Mouse (Mus musculus): ENCODE measurements around the gene Rrp1.
"Not testable (repeated sequence)": the region's sequence is repeated elsewhere in the genome, so short reads cannot be mapped to it uniquely, and the experiment has no call there.

The Rrp1 gene

GRCm38 (mm10) chr10:78425181-78426041 lies 12.6 kb upstream of the Rrp1 start, which contains the start of gene Cstb:
TSS of gene Cstb (plus strand) at chr10:78425669.
- peak; percentile 92 for DNase-seq (ENCODE audit: low read depth)

DNA sequence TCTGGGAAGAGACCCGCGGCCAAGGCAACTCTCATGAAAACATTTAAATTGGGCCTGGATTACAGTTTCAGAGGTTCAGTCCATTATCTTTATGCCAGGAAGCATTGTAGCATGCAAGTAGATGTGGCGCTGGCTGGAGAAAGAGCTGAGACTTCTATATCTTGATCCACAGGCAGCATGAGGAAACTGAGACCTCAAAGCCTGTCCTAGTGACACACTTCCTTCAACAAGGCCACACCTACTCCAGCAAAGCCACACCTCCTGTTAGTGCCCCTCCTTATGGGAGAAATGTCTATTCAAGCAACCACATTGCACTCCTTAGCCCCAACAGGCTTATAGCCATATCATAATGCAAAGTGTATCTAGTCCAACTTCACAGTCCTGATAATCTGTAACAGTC lies 9.8 kb upstream of the Rrp1 start:
- DNase-seq (ENCODE audit: low read depth), result peak; percentile 33

- no peak for DNase-seq (ENCODE audit: low read depth)
Measured at GRCm38 (mm10) chr10:78420929-78421328, 8.1 kb upstream of the Rrp1 start.

DNA sequence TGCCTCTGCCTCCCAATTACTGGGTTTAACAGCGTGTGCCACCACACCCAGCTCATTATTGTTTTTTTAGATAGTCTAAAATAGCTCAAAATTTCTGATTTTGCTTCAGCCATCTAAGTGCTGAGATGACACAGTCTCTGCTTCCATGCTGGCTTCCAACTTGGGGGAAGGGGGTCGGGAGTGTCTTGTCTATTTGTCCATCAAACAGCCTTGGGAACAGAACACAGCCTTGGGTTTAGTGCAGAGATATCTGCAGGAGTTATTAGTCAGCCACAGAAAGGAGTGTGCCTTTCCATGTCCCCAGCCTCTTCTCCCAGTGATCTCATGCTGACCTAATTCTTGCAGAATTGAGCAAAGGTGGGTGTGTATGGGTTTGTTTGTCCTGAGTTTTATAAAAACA lies 5.9 kb upstream of the Rrp1 start:
- DNase-seq (ENCODE audit: low read depth), result no peak

DNA sequence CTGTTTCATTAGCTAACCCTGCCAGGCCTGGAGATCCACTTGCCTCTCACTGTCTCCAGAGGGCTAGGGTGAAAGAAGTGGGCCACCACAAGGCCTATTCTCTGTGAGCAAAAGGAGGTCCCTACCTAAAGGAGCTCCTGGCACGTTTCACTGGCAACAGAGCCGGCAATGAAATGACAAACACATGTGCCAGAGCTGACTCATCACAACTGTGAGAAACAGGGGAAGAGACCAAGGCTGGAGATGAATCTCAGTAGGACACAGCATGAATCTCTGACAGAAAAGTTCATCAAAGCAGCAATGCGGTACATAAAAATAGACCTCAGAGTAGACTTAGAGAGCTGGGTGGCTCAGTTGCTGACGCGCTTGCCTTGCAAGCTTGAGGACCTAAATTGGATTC lies 5.0 kb upstream of the Rrp1 start:
- no peak for DNase-seq (ENCODE audit: low read depth)

DNA sequence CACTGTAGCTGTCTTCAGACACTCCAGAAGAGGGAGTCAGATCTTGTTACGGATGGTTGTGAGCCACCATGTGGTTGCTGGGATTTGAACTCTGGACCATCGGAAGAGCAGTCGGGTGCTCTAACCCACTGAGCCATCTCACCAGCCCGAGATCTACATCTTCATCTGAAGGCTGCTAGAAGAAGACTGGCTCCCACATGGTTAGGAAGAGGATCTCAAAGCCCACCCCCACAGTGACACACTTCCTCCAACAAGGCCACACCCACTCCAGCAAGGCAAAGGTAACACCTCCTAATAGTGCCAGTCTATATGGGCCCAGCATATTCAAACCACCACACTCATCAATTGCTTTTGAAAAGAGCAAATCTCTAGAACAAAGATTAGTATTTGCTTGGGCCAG lies 2.1 kb upstream of the Rrp1 start:
- not testable (repeated sequence) for DNase-seq (ENCODE audit: low read depth)

DNA sequence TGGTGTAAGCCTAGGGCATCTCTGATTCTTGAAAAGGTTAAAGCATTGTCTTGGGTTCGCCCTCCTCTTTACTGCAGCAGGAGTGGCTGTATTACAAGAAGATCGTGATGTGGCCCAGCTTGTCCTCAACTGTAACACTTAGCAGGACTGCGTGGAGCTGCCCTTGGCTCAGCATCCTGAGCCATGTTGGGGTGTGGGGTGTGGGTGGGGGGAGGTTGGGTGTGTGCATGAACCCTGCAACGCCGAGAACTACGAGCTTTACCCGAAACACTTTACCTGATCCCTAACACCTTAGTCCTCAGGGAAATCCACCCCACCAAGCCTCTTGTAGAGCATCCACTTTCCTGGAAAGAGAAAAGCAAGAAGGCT lies 293 bp upstream of the Rrp1 start:
- DNase-seq (ENCODE audit: low read depth), result no peak

DNA sequence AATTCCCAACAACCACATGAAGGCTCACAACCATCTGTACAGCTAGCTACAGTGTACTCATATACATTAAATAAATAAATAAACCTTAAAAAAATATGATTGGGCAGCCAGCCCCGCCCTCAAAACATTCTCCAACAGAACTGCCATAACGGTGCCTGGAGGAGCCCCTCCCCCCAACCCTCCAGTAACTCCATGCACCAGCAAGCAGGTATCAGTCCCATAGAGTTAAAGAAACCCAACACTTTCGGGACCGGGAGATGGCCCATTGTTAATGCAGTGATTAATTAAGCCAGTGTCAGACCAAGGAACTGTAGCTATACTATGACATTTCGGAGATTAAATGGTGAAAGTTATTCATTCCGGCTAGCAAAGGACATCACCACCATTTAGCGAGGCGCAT lies 992 bp downstream of the Rrp1 start:
- no peak for DNase-seq (ENCODE audit: low read depth)

DNA sequence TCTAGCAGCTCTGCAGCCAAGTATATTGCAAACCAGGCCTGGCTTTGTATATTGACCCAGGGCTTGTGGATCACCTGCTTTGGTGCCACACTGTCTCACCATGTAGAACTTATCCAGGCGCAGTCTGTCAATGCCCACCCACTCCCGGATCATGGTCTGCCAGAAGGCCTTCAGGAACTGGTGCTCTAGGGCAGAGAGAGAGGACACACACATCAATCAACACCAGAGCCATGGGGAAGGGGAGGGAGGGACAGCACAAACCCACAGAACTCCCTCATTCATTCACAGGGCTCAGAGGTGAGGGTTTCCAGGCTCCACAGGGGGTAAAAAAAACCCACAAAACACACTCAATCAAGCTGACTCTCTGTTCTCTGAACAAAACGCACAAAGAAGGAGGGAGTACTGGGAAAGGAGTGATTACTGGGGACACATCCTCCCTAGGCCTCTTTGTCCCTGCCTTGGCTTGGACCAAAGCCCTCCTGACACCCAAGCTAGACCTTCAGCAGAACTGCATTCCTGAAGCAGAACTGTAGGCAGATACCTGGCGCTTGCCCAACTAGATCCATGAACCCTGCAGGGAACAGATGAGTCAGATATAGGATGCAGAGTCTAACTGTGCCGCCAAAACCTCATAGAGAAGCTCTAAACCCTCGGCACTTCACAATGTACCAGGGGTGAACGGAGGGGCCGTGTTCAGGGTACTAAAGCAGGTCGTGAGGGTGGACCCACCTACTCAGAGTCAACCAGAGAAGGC lies 3.6 kb downstream of the Rrp1 start:
- DNase-seq (ENCODE audit: low read depth), result no peak

DNA sequence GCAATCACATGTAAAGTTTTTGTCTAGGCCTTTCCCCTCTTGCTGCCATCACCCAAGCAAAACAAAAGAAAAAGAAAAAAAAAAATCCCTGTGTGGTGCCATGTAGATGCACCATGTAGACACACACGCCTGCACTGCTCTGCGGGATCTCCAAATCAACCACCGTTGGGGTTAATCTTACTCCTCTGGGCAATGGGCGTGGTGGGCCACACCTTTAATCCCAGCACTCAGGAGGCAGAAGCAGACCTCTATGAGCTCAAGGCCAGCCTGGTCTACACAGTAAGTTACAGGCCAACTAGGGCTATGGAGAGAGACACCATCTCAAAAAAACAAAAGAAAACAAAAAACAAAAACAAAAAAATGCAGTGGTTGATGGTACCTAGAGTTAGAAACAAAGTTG lies 5.7 kb downstream of the Rrp1 start:
- DNase-seq (ENCODE audit: low read depth), result no peak

GRCm38 (mm10) chr10:78406152-78406551 lies 6.7 kb downstream of the Rrp1 start:
- no peak for DNase-seq (ENCODE audit: low read depth)

GRCm38 (mm10) chr10:78402301-78402922 lies 10.4 kb downstream of the Rrp1 start:
- no peak for DNase-seq (ENCODE audit: low read depth)

GRCm38 (mm10) chr10:78401127-78401526 lies 11.7 kb downstream of the Rrp1 start:
- no peak for DNase-seq (ENCODE audit: low read depth)

- DNase-seq (ENCODE audit: low read depth), result peak; percentile 54
Measured at GRCm38 (mm10) chr10:78399090-78399657, 13.7 kb downstream of the Rrp1 start.

DNA sequence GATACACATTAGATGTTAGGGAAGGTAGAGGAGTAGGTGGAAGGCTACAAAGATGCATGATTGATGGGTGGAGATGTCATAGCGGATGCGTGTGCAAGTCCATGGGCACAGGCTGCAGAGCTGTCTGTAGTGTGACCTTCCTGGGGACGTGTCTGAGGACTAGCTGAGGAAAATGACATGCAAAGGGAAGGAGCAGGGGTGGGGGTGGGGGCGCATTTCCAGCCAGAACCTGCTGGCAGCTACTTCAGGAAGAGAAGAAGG lies 16.3 kb downstream of the Rrp1 start:
- DNase-seq (ENCODE audit: low read depth), result no peak

GRCm38 (mm10) chr10:78395819-78396624 lies 16.8 kb downstream of the Rrp1 start:
- DNase-seq (ENCODE audit: low read depth), result peak; percentile 95

DNA sequence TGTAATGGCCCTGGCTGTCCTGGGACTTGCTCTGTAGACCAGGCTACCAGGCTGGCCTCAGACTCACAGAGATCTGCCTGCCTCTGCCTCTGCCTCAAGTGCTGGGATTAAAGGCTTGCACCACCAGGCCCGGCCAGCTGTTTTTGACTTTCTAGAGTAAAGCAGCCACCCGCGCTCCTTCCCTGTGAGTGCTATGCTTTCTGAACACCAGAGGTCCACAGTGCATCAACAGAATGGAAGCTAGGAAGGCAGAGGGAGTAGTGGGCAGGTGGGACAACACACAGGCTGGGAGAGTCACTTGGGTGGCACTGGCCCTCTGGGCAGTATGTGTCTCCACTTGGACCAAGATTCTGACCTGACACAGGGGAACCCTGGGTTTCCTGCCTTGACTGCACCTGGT lies 17.5 kb downstream of the Rrp1 start:
- DNase-seq (ENCODE audit: low read depth), result no peak

GRCm38 (mm10) chr10:78392072-78392471 lies 20.8 kb downstream of the Rrp1 start:
- peak; percentile 87 for DNase-seq (ENCODE audit: low read depth)

DNA sequence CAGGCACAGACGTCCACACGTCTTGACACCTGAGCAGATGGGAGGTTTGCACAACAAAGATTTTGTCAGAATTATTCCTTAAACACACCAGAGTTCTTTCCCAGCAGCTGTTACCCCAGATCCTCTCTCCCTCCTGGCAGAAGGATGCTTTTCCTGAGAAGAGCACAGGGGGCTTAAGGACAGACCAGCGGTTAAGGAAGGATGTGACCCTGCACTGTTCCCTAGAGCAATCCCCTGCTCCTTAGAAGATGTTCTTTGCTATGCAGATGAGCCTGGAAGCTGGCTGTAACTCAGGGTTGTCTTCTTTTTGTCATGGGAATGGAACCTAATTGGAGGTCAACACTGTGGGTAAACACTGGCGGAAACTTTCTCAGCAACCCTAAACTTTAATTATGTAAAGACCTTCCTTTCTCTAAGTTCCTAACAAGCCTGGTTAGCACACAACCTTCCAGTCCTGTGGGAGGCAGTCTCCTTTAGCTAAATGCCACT lies 21.8 kb downstream of the Rrp1 start:
- DNase-seq (ENCODE audit: low read depth), result no peak

DNA sequence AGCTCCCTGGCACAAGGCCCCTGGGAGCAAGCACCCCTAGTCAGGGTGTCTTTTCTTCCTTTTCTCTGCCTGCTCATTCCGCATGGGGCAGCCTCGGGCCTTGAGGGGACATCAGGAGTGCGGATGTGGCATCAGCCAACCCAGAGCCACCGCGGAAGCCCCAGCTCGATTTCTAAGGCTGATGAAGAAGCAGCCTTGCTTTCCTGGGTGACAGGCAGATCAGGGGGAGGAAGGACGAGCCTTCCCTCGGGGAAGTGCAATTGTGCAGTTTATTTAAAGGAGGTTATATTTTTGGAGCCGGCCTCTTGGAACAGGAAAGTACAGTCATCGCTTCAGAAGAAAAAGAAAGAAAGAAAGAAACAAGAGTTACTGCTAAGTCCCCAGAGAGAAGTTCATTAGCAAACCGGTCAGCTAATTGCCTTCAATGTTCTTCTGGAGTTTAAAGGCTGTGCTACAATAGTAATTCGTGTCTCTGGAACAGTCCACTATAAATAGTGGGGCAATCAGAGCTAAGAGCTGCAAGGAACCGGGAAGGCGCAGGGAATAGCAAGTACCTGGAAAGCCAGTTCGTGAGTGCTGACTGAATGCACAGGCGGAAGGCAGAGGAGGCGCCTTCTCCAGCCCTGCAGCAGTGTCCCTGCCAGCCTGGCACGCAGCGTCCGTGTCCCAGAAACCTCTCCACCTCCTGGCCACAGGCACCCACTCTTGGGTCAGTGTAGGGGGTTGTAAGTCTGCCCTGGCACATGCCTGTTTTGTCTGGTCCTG lies 24.4 kb downstream of the Rrp1 start:
- DNase-seq (ENCODE audit: low read depth), result no peak

GRCm38 (mm10) chr10:78385520-78385919 lies 27.3 kb downstream of the Rrp1 start:
- DNase-seq (ENCODE audit: low read depth), result no peak
